Mouse (Mus musculus) heart, postnatal 36 days (tissue): ENCODE results near the gene E2f4. TPM values are rescaled to one million over a fixed set of nuclear protein-coding genes. Genes with fewer than 3 reads are reported as not detected.

Experiments
- DNase-seq, 2 experiments: peaks; one replicate each; pipeline ENCODE4 v3.0.0; 2021 to 2022
- intact Hi-C: fragments of 180-260 bp; cut with DNase I; formaldehyde crosslinking; loops from one replicate; pipeline ENCODE4 v1.15.1; 2025
- total RNA-seq, 2 experiments: library from RNA; stranded (reverse); gene quantifications; 2 replicates each; pipeline ENCODE4 v1.2.3; 2021

Gene E2f4
- 10 to 100 TPM; 18.9 to 20.0 TPM for total RNA-seq

DNA sequence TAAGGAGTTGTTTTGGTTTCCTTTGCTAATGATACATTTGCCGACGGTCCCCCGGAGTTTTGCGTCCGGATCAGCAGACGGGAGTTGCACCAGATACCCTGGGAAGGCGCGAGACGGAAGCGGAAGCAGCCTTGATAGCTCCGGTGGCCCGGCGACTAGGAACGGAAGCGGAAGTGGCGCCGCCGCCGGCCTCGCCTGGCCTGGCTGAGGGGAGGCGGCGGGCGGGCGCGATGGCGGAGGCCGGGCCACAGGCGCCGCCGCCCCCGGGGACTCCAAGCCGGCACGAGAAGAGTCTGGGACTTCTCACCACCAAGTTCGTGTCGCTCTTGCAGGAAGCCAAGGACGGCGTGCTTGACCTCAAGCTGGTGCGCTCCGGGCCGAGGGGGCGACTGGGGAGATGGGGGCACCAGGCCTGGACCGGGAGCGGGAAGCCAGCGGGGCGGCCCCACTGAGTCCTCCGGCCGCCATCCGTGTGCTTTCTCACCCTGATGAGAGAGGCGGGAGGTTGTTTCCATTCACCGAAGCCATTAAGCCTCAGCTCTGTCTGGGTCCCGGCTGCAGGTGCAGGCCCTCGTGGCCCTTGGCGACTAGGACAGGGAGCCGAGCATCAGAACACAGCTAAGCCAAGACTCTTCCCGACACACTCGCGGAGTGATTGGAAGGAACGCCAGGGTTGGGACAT is at the start of gene E2f4:
Gene E2f4 (plus strand): TSS at position 153 of the 682 bp plus-strand sequence.
- peak; percentile 89 to 91 for DNase-seq
- intact Hi-C loops, result loop anchor here (1.0 kb wide), 1 partner anchor 29 kb away; the partner anchor contains the start of genes Lrrc29 and Tmem208

DNA sequence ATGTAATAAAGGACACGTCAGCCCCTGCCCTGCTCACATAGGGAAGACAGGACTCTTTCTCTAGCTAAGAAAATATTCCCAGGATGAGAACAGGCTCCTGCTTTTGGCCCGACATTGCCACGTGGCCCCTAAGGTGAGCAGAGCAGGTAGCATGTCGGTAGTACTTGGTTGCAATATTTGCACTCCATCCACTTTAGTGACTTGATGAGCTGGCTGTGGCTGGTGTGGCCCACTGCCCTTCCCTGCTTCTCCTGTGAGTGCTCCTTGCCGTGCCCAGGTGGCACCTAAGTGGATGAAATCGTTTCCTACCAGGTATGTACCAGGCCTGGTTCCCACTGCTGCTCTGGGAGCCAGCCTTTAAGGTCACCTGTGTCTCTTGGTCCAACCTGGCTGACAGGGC is 45.5 kb upstream of the E2f4 start:
- no peak for DNase-seq
- intact Hi-C loops, result no loop called here

DNA sequence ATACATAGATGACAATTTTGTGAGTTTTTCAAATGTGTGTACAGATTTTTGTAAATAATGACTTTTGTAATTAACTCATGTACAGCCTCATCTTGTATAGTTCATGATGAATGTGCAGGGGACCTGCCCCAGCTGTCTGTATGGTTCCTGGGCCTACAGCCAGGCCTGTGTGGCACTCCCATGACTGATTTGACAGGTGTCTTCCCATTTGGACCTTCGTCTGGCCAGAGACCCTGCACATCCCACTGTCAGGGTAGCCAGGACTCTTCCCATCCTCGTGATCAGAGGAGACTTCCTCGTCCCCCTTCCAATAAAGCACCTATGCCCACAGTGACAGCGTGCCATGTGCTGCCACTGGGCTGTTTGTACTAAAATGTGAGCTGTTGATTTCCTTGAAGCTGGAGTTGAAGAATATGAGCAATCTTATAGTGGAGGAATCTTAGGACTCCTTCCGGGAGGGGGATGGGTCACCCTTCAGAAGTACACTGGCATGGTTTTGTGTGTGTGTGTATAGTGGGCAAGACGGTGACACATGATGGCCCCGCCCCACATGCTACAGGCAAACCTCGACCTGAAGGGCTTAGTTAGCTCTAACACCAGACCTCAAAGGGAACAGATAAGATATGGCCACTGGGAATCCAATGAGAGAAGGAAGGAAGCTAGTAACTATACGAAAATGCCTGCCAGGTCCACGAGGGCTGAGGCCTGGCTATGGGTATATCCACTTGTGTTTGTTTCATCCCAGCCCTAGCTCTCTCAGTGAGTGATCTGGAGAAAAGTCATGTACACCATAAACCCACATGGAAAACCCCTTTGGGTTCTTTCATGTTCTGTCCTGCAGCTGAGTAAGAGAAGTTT is 44.6 kb upstream of the E2f4 start:
- DNase-seq, result no peak
- intact Hi-C loops, result no loop called here

DNA sequence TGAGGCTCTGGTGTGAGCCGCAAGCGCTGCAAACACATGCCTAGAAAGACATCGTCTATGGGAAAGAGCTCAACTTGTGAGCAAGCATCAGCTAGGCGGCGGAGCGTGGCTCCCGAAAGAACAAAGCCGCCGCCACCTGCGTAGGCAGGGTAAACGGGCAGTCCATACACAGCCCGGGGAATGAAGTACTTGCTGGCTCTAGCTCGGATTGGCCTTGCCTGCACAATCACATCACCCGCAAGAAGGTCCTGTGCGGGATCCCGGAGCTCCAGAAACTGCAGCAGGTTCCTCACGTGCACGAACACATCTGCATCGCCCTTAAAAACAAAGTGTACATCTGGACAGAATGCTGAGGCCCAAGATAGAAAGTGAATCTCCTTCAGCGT is 43.7 kb upstream of the E2f4 start:
- intact Hi-C loops, result no loop called here
- DNase-seq, result no peak

DNA sequence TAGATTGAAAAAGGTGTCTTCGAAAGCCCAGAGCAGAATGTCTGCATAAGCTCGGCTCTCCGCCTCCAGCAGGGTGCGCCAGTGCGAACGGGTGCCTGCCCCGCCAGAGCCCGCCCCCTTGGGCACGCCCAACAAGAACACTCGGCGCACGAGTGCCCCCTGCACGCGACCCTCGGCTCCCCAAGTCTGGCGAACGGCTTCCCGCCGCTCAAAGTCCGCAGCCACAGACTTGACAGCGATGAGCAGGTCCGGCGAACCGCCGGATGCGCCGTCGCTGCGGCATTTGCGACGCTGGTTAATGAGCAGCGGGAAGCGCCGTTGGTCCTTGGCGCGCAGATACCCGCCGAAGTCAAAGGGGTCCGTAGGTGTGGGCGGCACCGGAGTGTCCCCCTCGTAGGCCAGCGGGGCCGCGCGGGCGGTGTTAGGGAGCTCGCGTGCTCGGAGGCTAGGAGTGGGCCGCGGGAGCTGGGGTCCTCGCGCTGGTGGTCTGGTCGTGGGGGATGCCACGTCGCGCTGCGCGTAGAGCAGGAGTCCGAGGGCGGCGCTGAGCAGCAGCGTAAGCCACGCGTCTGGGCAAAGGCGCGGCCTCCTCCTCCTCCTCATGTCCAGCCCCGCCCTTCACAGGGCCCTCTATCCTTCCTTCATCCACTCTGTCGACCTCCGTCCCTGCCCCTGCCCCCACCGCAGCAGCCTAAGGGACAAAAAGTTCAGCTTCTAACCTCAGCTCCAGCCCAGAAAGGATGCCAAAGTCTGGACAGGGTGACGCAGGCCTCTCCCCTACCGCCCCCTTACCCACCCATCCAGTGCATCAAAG is 43.1 kb upstream of the E2f4 start:
- intact Hi-C loops, result no loop called here
- DNase-seq, result peak; percentile 90 to 93

DNA sequence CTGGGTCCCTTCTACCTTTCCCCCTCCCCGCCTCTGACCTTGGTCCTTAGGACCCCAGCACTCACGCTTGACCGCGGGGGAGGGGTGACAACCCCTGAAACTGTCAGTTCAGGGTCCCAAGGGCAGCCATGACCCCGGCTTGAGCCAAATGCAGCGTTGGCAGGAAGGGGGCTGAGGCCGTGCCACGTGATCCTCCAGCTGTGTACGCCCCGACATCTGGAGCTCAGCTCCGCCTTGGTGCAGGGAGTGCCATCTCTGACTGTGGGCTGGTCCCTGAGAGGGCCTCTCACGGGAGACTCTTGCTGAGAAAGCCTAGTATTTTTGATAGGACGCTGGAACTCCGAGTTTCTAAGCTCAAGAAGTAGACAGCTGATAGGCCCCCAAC is 42.5 kb upstream of the E2f4 start, which contains the start of gene B3gnt9:
Gene B3gnt9 (minus strand): TSS at position 188 of the 385 bp plus-strand sequence.
- intact Hi-C loops, result loop anchor here (5.0 kb wide), 1 partner anchor 98 kb away; no protein-coding TSS in a partner anchor
- peak; percentile 73 to 82 for DNase-seq

DNA sequence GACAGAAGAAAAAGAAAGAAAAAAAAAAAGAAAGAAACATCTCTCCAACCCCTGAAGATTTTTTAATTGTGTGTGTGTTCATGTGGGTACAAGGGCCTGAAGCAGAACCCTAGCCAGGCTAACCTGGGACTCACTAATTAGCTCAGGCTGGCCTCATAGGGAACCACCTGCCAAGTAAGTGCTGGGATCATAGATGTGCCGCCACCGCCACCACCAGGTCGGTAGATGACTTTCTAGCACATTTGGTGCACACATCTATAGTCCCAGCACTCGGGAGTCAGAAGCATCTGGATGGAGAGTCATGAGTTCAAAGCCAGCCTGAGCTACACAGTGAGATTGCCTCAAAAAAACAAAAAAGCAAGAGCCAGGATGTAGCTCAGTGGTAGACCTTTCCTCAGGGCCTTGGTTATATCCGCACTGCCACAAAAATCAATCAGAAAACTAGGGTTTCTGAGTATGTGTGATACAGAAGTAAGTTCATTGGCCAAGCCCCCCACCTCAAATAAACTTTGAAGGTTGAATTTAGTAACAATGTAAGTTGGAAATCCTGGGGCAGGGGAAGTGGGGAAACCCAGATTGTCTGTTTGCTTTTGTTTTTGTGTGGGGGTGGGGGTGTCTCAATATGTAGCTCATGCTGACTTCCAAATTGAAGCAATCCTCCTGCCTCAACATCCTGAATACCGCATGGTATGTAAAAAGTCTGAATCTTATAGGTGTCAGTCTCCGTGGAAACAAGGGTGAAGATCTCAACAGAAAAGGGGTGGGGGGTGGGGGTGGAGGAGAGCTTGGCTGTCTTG is 39.9 kb upstream of the E2f4 start:
- DNase-seq, result no peak
- intact Hi-C loops, result loop anchor here (2.0 to 5.0 kb wide), 2 partner anchors 23 to 100 kb away; no protein-coding TSS in a partner anchor

DNA sequence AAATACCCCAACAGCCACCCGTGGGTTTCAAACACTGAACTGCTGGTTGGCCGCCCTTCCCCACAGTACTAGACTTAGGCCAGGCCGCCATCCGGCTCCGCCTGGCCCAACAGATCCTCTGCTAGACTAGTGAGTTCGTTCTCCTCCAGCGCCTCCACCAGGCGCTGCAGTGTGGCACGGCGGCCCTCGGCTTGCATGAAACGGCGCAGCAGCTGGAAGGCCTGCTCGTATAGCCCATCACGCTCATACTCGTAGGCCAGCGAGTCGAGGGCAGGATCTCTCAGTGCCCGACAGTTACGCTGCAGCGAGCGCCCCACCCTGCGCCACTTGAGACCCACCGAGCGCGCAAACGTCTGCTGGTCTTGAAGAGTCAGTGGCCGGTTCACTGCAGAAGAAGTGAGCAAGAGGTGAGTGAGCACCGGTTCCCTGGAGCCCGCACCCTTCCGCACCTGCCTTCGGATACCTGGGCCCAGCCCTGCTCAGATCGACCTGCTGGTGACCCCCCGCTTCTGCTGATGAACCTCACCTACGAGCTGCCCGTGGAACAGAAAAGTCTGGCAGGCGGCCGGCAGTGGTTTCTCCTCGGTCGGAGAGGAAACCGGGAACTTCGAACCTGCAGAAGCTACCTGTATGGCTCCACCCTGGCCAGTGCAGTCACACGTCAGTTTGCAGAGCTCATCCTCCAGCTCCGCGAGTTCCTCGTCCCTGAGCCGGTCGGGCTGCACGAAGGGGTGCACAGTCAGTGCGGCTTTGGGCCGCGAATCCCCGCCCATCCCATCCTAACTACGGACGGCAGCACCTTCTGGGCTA is 38.3 kb upstream of the E2f4 start:
- no peak for DNase-seq
- intact Hi-C loops, result loop anchor here (2.0 to 5.0 kb wide), 2 partner anchors 22 to 102 kb away; no protein-coding TSS in a partner anchor

DNA sequence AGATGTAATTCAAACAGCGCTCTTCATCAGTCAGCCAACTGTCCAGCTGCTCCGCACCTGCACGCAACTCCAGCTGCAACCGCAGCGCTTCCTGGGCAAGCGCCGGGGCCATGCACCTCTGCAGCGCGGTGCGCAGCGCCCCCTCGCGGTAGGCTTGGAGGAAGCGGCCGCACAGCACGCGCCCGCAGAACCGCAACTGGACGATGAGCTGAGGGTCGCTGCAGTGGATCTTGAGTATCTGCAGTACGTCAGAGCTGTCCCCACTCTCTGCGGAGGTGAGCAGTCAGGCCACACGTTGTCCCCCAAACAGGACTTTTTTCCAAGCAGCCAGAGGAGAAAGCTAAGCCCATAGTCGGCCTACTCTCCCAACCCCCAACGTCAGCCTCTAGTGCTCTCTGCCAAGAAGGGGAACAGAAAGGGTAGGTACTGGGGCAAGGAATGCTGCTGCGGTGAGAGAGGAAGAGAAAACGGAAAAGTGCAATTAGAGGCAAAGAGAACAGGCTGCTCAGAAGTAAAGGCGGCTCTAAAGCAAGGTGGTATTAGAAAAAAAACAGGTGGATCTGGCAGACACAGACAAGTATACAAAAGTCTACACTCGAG is 37.6 kb upstream of the E2f4 start:
- DNase-seq, result peak; percentile 81 to 82
- intact Hi-C loops, result loop anchor here (2.0 to 5.0 kb wide), 2 partner anchors 21 to 103 kb away; no protein-coding TSS in a partner anchor

DNA sequence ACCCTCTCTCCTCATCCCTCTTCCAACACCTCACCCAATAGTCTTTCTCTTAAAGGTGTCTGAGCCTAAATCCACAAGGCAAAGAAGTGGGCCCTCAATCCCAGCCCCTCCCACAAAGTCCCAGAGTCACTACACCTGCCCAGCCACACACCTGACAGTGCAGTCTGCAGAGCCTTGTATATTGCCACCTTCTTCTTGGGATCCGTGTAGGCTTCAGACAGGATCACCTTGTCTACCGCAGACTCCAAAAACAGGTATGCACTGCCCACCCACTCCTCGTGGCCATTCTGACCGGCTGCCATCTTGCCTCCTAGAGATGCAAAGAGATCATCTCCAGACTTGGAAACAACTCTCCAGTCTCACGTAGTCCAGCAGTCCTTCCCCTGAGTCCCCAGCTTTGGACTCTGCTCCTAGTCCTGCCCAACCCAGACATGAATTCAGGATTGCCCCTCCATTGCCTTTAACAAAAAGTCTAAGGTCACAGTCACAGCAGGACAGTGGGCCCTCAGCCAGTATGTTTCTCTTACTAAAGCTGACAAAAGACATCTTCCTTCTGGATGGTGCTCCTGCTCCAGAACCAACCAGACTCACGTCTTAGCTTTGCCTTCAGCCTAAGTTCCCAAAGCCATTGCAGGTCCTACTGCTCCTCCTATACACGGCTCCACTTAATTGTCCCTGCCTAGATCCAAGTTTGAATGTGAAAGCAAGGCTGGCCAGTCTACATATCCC is 36.9 kb upstream of the E2f4 start:
- DNase-seq, result no peak
- intact Hi-C loops, result no loop called here

DNA sequence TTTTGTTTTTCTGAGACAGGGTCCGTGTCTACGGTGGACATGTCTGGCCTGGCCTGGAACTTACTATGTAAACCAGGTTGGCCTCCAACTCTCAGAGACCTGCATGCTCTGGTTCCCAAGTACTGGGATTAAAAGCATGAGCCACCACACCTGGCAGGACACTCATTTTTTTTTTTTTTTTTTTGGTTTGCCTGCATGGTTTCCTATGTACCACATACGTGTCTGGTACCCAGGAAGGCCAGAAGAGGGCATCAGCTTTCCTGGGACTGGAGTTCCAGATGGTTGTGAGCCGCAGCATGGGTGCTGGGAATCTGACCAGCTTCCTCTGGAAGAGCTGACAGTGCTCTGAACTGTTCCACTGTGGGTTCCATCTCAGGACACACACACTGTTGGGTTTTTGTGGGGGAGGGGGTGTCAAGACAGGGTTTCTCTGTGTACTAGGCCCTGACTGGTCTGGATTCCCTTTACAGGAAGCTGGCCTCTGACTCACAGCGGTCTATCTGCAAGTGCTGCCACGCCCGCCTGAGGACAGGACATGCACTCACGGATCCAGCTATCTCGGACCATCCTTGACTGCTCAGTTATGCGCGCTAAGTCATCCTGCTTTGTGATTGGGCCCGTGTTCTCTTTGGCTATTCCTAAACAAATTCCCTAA is 36.0 kb upstream of the E2f4 start:
- DNase-seq, result no peak
- intact Hi-C loops, result no loop called here

DNA sequence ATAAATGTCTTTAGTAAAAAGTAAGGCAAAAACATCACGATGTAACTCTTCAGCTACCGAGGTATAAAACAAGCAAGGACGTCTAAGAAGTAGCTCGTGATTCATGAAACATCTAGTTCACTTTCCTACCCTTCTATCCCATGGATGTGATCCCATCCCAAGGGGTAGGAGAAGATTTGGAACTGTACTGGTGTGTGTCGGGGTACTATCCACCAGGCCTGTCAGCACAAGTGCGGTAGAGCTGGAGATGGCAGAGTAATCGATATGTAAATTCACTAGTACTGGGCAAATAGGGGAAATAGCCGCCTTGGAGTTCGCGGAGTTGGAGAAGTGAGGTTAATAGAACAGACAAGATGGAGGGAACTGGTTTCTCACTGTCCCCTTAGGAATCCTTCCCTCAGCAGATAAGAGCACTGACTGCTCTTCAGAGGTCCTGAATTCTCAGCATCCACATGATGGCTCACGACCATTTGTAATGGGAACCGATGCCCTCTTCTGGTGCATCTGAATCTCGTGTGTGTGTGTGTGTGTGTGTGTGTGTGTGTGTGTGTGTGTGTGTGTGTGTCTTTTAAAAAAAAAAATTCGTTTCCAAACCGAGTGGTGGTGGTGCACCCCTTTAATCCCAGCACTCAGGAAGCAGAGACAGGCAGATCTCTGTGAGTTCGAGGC is 34.1 kb upstream of the E2f4 start:
- no peak for DNase-seq
- intact Hi-C loops, result no loop called here

DNA sequence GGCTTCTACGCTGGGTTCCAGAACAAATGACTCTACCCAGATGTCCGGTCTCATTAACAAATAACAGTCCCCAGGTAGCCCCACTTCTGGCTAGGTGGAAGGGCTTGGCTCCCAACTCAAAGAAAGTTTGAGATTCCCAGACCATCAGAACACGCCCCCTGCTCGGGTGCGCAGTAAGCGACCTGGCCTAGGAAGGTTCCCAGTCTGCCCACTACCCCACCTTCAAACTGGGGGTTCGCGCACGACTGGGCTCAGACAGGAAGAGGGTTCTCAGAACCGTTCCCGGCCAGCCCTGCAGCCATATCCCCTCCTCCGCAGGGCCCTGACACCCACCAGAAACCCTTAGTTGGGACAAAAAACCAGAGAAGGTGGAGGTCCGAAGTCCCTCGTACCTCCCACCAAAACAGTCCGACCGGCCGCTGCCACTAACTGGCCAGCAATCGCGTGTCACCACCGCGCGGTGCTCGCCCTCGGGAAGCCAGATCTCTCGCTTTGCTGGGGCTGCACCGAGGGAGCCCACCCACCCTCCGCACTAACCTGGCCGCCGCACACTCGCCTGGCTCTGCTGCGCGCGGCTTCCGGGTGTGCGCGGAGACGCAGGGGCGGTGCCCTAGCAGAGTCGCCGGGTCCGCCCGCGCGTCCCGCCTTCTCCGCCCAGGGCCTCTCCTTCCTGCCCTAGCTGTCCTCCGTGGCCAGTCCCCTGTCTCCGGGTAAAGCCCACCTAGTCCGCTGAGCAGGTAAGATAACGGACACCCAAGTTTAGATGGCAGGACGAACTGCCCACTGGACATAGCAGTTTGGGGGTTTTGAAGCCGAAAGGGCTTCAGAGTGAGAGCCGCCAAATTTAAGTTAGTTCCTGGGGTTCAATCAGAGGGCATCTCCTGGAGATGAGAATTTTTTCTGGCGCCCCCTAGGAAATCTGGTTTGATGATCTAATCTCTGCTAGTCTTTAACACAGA is 33.2 kb upstream of the E2f4 start, which contains the start of the genes Tradd and Fbxl8:
Gene Tradd (minus strand): TSS at position 586 of the 959 bp plus-strand sequence.
Gene Fbxl8 (plus strand): TSS at position 625 of the 959 bp plus-strand sequence.
- DNase-seq, result peak; percentile 81 to 82
- intact Hi-C loops, result loop anchor here (2.0 kb wide), 1 partner anchor 24 kb away; the partner anchor contains the start of gene 4931428F04Rik

DNA sequence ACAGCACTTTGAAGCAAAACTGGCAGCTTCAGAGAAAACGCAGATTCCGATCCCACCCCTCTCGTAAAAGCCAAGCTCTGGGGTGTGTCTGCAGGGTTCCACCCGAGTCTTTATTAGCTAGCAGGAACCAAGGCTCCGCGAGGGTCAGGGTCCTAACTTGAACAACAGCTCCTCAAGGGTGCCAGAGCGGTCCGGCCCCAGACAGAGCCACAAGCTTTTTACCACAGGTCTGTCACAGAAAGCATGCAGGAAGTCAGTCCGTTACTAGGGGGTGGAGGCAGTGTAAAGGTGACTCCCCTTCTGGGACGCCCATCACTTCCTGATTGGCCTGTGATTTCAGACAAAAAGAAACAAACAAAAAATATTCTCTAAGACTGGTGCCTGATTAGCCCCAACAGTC is 32.3 kb upstream of the E2f4 start:
- intact Hi-C loops, result loop anchor here (2.0 kb wide), 1 partner anchor 24 kb away; the partner anchor contains the start of gene 4931428F04Rik

DNA sequence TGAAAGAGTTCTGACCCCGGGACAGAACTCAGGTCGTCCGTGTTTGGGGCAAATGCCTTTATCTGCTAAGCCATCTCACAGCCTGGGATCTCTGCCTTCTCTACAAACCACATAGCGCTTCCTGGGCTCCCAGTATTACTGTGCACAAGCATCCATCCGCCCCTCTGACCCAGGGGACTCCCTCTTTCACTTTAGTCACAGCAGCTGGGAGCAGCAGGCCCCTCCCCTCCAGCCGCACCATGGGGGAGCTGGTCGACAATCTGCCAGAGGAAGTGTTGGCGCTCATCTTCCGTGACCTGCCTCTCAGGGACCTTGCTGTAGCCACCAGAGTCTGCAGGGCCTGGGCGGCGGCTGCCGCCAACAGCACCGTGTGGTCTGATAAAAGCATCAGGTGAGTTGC is 30.7 kb upstream of the E2f4 start:
- intact Hi-C loops, result no loop called here
- no peak for DNase-seq

More for the DNA sequence above, 32.3 kb upstream of the E2f4 start:
- DNase-seq, result no peak
